Mouse (Mus musculus) layer of hippocampus, adult 18-20 months (tissue): ENCODE measurements around the gene Litaf. TPM values are rescaled to one million over a fixed set of nuclear protein-coding genes. Genes with fewer than 3 reads are reported as not detected.
A peak's percentile ranks its signal among the peaks of the same experiment; 100 is the strongest.

ENCODE experiments used
- DNase-seq, 2 experiments: peaks; one replicate each; pipeline ENCODE4 v3.0.0; 2022; ENCODE audit warnings: low spot score in 2 of 2
- long read RNA-seq: library from polyadenylated mRNA; stranded (forward); transcript quantifications from one replicate; pipeline ENCODE4 v2.0.0, GENCODE M21; 2021
- total RNA-seq, 2 experiments: library from RNA; stranded (reverse); gene quantifications; 2 replicates each; pipeline ENCODE4 v1.2.3; 2021

The Litaf gene
- 10 to 100 TPM; 12.4 to 16.0 TPM for total RNA-seq
- long read RNA-seq, transcript Litaf-201 (4 exons, 2,235 nt): major isoform, 5 of 6 reads
- long read RNA-seq, partial matches to known transcripts: 0 of 6 reads
- long read RNA-seq, other reads (novel, unspliced or antisense): 1 of 6 reads

DNA sequence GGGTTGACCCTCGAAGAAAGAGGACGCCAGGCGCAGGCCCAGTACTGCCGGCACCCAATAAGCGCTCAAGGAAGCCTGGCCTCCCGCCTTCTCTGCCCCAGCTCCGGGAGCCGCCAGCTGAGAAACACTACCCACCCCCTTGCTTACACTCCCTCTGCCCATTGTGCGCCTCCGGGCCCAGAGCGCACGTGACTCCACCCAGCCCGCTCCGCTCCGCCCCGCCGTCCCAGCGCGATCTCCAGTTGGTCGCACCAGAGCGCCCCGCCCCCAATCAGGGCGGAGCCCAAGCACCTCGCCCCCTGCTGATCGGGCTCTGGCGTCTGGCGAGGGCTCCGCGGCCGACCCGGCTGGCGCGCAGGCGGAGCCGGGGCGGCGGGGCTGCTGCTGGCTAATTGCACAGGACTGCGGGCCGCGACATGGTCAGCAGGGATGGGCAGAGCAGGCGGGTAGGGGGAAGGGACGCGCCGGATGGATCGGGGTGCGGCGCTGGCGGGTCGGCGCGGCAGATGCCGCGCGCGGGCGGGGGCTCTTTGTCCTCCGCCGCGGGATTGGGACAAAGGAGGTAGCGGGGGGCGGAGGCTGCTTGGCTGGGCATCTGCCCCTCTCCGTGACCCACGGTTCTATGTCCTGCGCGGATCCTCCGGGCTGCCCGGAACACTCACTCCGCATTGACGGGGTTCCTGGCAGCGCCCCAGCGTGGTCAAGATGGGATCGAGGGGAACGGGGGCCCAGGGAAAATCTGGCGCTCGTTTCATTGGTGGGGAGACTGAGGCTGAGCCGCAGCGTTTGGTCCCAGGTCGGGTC is at the start of gene Litaf:
Litaf (minus strand) TSS at position 129 of the 804 bp plus-strand sequence.
- peak; percentile 96 to 97 for DNase-seq

DNA sequence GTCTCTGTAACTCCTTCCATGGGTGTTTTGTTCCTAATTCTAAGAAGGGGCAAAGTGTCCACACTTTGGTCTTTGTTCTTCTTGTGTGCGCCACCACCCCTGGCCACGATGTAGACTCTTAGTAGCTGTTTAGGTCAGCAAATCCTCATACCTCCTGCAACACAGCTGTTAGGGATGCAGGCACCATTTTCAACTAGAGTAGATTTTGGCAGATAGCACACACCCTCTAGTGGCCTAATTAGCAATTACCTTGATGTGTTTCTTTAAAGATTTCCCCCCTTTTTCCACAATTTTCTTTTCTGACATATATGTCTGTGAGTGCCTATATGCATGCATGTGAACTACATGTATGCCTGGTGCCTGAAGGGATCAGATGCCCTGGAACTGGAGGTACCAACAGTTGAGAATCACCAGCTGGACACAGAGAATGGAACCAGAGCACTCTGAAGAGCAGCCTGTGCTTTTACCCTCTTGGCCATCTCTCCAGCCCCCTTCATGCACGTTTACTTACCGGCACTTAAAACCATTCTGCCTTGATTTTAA is 43.3 kb upstream of the Litaf start:
- peak in 1 of 2 experiments; percentile 52 for DNase-seq

DNA sequence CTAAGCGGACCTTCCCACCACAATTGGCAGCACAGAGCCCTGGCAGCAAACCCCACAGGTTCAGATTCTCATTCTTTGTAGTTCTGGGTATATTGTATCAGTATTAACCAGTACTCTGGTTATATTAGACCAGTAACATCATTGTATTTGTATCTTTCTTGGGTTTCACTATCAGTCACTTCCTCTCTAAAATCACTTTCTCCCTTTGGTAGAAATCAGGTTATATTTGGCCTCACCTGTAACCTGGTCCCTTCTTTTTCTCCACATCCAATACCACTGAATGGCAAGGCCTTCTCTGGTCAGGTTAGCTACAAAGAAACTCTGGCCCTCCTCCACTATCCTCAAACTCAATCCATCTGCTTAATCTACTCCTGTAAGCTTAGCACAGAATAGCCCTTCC is 38.9 kb upstream of the Litaf start:
- DNase-seq: no peak

DNA sequence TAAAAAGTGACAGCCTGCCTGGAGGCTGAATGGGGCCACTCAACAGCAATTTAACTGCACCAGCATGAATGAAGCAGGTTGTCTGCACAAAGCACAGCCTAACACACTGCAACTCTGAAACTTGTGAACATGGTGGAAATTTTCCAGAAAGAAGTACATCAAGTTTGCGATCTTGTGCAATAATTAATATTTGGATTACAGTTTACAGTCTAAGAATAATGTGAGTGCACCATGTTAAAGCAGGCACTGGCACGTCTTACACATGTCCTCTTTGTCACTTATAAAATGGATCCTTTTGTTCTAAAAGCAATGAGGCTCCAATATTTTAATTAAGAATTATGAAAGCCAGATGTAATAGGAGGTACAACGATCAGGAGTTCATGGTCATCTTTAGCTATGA is 31.3 kb upstream of the Litaf start:
- no peak for DNase-seq

DNA sequence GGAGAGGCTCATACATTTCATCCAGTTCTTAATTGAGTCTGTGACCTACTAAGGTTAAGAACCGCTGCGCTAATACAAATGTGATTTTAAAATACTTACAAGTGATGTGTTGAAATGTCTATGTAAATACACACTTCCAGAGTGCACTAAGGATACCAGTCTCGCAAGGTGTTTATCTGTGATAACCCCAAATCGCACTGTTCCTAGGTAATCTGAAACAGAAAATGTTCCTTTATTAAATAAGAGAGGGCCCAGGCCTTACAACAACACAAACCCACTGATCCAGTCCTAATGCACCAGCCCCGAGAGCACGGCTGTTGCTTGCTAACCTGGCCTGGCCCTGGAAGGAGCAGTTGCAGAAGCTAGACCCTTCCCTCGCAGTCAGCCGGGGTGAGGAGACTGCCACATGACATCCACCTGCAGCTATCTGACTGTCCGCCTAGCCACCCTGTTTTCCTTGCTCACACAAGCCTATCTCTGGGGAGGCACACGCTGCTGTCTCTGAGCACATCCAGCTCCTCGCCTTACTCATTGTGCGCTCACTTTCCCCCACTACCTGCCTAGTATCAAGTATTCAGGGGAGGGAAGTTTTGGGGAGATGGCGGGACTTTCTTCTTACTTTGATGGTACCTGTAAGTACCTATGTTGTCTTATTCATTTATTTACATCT is 27.9 kb upstream of the Litaf start:
- DNase-seq: no peak

DNA sequence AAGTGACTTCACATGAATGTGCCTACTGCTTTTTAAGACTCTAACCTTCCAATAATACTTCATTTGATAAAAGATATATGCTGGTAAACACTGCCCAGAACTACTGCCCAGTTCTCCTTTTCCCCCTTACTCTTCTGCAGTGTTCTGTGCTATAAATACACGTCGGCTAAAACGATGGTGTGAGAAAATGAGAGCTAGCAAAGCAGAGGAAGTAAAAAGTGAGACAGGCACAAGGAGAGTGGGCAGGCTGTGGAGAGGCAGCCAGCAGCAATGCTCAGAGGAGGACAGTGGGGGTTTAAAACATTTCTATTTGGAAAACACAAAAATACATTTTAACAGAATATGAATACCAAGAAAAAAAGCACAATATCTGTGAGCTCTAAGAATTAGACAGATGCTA is 26.6 kb upstream of the Litaf start:
- peak in 1 of 2 experiments; percentile 63 for DNase-seq

DNA sequence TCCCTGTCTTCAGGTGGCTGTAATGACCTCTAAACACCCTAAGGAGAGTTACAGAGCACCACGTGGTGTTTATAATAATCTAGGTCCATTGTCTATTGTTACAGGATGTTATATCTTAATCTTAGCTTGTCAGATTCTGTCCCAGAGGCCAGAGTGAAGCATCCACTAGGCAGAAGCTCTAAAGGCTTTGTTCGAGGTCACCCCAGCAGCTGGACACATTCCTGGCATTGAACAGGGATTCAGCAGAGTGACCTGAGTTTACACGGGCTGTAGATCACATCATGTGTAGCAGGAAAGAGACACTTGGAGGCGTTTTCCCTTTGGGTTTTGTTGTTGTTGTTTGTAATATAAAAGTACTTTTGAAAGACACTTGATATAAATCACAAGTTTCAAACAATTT is 26.1 kb upstream of the Litaf start:
- no peak for DNase-seq

DNA sequence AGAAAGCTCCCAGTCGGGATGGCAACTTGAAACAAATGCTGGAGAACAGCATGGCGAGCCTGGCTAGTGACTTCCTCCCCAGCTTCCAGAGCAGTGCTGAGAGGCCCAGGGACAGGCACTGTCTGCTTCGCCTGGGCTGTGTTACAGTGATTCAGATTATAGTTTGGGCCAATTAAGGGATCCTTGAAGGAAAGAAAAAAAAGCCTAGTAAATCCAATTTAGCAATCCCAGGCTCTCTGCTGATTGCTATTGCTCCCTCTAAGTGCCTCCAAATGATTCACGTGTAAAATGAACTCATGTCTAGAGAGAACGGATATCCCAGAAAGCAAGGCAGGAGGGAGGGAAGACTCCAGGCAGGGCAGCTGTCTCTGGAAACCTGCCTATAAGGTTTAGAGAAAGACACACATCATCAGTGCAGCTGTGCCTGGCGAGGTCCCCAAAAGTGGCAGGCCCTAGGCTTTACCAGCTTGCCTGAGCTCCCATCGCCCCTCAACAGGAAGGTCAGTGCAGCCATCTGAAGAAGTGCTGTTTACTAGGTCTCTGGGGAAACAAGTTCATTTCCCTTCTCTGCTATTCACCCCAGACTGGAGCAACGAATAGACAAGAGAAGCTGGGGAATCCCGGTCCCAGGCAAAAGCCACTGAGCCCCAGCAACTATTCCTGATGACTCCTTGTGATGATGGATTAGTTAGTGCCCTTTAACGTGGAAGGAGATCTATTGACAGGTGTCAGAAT is 25.0 kb upstream of the Litaf start:
- DNase-seq: no peak

DNA sequence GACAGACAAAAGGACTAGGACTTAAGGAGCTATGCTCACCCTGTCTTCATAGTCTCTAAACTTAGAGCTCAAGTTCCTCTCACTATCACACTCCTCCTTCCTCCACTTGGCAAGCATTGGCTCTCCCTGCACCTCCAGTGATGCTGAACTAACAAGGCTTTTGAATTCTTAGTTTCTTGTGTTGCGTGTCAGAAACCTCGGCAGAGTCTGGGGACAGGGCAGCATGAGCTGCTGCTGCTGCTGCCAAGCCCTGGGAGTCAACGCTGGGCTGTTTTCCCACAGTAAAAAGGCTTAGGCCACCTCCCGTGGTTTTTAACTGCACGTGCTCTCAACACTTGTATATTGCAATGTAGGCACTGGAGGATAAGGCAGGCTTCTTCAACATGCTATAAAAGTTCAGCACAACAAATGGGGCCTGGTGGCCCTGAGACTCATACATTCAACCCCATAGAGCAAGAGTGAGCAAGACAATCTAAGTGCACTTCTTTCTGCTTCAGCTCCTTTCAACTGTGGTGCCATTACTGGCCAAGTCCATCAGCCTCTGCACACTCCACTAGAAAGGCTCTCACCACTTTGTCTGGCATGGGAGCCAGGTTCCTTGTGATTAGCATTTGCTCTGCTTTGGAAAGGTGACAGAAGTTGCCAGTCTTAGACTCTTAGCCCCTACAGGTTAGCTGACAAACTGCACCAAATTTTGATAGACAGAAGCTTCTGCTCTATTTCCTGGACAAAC is 21.1 kb upstream of the Litaf start:
- DNase-seq: no peak

DNA sequence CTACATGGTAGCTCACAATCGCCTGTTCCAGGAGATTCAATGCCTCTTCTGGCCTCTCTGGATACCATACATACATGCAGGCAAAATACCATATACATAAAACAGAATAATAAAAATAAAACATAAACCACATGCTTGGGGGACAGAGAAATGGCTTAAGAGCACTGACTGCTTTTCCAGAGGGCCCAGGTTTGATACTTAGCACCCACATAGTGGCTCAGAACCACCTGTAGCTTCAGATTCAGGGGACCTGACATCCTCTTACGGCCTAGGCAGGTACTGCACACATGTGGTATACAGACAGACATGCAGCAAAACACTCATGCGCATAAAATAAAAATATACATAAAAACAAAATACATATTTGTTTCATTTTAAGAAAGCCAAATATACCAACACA is 20.3 kb upstream of the Litaf start:
- DNase-seq: no peak

DNA sequence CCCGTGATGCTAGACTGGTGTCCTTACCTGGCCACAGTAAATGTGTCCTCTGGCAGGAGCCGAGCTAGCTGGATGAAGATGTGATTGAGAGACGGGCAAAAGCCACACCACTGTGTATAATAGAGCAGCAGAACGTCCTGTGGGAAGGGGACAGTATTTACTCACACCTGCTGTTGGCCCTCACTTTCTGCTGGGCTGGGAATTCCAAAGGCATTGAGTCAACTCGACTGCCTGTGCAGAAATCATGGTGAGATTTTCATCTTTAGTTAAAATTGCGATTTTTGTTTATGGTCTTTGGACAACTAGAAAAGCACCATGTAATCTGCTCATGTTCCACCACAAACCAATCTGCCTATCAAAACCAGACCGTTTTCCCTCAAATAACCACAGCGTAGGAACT is 18.2 kb upstream of the Litaf start:
- no peak for DNase-seq

DNA sequence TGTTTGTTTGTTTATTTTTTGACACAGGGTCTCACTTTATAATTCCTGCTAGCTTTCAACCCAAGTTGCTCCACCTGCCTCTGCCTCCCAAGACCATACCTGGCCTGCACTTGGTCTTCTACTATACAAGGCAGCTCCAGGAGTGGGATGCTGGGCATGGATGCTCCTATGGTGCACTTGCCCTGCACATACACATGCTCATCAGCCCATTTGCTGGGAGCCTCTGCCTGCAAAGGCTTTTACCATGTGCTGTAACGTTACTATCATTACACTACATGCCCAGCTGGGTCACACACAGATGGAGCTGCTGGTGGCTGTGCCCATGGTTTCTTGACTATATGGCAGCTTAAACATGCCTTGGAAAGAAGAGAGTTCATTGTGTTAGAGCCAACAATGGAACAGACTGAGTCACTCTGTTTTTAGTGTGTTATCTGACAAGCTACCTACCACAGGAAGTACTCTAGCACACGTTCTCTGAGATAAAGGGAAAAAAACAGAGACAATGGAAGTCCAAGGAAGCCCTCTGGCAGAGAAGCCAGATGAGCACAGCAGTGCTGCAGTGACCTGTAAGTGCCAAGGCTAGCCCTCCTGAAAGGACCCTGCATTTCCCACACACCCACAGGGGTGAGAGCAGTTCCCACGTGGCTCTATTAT is 12.4 kb upstream of the Litaf start:
- DNase-seq: no peak

DNA sequence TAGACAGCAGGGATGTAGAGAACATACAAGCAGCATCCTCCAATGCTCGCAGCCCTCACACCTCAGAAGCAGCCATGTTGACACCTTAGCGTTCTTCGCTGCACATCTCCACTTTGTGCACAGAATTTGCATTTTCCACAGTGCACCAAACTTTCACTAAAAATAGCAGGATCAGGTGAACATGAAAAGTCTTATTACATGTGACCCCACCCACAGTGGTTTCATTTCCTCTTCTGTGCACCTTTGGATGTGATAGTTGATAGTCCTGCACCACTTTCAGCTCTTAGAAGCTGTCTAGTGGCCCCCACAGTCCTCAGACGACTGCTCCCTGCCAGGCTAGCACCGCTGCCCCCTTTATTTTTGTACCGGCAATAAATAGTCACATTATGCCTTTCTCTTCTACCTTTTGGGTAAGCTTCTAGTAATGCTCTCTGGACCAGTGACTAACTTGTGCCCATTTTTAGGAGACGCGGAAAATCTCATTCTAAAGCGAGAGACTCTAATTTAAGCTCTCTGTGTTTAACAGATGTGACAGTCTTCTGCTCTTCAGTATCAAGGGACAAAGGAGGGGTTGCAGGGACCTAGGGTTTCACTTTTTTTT is 11.7 kb upstream of the Litaf start:
- no peak for DNase-seq

DNA sequence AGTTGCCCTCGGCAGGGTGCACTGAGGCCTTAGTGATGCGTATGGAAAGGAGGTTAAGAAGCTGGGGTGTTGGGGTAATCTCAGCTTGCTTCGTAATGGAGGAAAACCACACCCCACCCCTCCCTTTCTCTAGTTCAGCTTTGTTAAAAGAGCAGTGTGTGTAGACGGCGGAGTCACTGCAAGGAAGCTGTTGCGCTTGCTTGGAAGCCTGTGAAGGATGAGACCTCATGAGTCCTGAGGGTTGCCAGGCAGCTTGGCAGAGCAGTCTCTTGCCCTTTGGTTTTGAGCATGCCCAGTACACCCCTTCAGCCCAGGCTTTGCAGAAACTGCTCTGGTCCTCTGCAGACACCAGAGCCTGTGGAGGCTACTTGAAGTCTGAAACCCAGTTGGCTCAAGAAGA is 7.1 kb upstream of the Litaf start:
- no peak for DNase-seq

DNA sequence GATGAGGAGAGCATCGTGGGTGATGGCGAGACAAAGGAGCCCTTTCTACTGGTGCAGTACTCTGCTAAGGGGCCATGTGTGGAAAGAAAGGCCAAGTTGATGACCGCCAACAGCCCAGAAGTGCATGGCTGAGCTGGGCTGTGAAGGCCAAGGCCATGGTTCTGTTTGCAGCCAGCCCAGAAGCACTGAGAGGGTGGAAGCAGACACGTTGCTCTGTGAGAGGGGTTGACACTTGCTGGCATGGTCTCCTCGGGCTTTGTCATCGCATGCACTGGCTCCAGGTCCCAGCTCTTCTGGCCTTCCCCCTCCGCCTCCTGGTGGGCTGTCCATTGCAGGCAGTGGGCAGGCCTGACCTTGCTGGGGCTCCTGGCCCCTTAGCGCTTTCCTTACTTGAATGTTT is 6.5 kb upstream of the Litaf start:
- no peak for DNase-seq

DNA sequence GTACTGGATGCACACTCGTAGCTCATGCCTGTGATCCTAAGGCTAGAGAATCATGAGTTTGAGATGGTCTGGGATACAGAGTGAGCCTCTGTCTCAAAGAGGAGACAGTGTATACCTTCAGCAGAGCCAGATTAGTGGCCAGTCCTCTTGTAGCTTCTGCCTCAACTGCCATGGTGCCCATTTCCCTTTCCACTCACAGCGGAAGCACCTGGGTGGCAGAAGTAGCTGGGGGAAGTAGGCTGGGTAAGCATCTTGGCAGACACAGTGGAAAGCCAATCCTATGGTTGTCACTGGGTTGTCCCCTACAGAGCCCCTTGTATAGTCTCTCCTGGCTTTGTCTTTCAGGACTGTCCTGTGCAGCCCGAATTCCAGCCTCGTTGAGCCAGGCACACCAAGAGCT is 5.9 kb upstream of the Litaf start:
- no peak for DNase-seq

DNA sequence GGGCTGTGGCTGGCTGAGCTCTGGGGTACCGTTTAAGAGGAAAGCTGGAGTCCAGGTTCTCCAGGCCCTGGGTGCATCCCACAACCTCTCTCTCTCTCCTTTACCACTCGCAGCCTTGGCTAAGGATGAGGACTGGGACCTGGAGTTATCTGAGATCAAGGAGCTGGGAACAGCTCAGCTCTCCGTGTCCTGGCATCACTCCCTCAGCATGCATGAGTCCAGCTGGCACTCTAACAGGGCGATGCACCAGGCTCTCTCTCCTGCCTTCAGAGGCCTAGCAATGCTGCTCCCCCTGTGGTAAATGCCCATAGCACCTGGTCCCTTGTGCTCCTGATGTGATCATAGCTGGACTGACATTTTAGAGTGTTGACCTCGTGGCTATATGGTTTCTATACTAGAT is 5.2 kb upstream of the Litaf start:
- DNase-seq: peak in 1 of 2 experiments; percentile 45

DNA sequence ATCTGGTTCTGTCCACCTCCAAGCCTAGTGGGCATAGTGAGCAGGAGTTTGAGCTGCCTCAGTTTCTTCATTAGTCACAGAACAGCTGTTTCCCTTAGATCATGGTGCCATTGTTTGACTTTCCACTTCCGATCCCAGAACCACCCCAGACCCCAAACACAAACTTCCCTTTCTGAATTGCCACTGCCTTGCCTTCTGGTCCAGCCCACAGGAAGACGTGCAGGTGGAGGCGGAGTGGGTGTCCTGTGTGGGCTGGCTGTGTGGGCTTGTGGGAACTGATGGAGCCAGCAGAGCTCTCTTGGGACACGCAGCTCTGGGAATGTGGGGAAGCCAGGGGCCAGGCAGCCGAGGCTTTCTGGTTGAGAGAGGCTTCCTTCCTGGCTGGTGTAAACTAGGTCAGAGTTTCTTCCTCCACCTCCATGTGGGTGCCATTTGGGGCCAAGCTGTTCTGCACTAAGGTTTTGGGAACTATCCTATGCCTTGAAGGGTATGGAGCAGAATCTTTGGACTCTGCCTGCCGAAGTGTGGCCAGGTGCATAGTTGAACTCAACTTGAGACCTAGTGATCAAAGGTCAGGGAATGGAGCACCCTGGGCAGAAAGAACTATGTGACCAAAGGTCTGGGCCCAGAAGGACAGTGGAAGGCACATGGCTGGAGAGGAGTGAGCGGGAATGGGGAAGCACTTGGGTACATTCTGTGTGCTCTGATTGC is 3.9 kb upstream of the Litaf start:
- DNase-seq: no peak

DNA sequence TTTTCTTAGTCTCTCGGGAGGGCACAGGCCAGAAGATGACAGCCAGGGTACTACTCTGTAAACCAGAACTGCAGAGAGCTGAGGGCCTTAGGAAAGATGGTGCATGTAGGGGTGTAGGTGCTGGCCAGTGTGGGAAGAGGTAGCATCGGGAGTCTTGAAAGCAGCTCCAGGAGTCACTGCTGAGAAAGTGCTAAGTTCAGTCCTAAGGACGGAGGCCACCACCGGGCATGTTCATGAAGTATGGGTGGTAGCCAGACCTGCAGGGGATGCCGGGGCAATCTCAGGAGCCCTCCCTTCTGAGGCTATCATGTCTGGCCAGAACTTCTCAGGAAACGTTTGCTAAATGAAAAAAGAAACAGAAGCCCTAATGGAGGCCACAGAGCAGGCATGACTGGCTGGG is 3.3 kb upstream of the Litaf start:
- DNase-seq: no peak
